Mouse (Mus musculus) layer of hippocampus, postnatal 36 days (tissue): Measurements from ENCODE around the gene Fhl2. TPM values are rescaled to one million over a fixed set of nuclear protein-coding genes. Genes with fewer than 3 reads are reported as not detected.
"Not testable (repeated sequence)": the region's sequence is repeated elsewhere in the genome, so short reads cannot be mapped to it uniquely, and the experiment has no call there.

ENCODE experiments used
- DNase-seq, 2 experiments: peaks; one replicate each; pipeline ENCODE4 v3.0.0; 2022
- total RNA-seq, 2 experiments: library from RNA; stranded (reverse); gene quantifications; 2 replicates each; pipeline ENCODE4 v1.2.3; 2021

Fhl2 gene
- total RNA-seq, 2 experiments from 2014 or later = 32.0 to 32.6 TPM

GRCm38 (mm10) chr1:43147474-43147873, 49.3 kb downstream of the Fhl2 start:
- DNase-seq = no peak

GRCm38 (mm10) chr1:43145388-43145787, 51.4 kb downstream of the Fhl2 start:
- no peak for DNase-seq

- no peak for DNase-seq
These were observed 52.4 kb downstream of the Fhl2 start for GRCm38 (mm10) chr1:43144338-43144906.

GRCm38 (mm10) chr1:43143791-43144190, 53.0 kb downstream of the Fhl2 start:
- DNase-seq = no peak

GRCm38 (mm10) chr1:43143284-43143683, 53.5 kb downstream of the Fhl2 start:
- no peak for DNase-seq

- DNase-seq = no peak
These were observed 53.9 kb downstream of the Fhl2 start for GRCm38 (mm10) chr1:43142849-43143248.

- no peak for DNase-seq
These were observed 55.2 kb downstream of the Fhl2 start for GRCm38 (mm10) chr1:43141555-43141961.

GRCm38 (mm10) chr1:43139587-43140266, 57.1 kb downstream of the Fhl2 start:
- peak; percentile 73 to 79 for DNase-seq

- DNase-seq = no peak
These were observed 58.4 kb downstream of the Fhl2 start for GRCm38 (mm10) chr1:43138268-43138812.

- DNase-seq = peak; percentile 40 to 46
These were observed 59.5 kb downstream of the Fhl2 start for GRCm38 (mm10) chr1:43137334-43137733.

GRCm38 (mm10) chr1:43136488-43137029, 60.2 kb downstream of the Fhl2 start:
- not testable (repeated sequence) for DNase-seq

GRCm38 (mm10) chr1:43131591-43131990, 65.2 kb downstream of the Fhl2 start:
- DNase-seq = no peak

GRCm38 (mm10) chr1:43130219-43130981, 66.4 kb downstream of the Fhl2 start:
- DNase-seq = peak; percentile 43 to 45

GRCm38 (mm10) chr1:43127820-43128610, 68.8 kb downstream of the Fhl2 start:
- DNase-seq = no peak

GRCm38 (mm10) chr1:43127196-43127595, 69.6 kb downstream of the Fhl2 start:
- no peak for DNase-seq

GRCm38 (mm10) chr1:43124726-43125125, 72.1 kb downstream of the Fhl2 start:
- DNase-seq = no peak

- DNase-seq = no peak
These were observed 74.2 kb downstream of the Fhl2 start for GRCm38 (mm10) chr1:43122616-43123015.

GRCm38 (mm10) chr1:43120950-43121349, 75.8 kb downstream of the Fhl2 start:
- no peak for DNase-seq

- DNase-seq = no peak
These were observed 79.3 kb downstream of the Fhl2 start for GRCm38 (mm10) chr1:43117435-43117834.

GRCm38 (mm10) chr1:43112882-43113281, 83.9 kb downstream of the Fhl2 start:
- DNase-seq = peak in 1 of 2 experiments; percentile 45

- DNase-seq = no peak
These were observed 86.2 kb downstream of the Fhl2 start for GRCm38 (mm10) chr1:43110556-43110955.

- no peak for DNase-seq
These were observed 88.1 kb downstream of the Fhl2 start for GRCm38 (mm10) chr1:43108729-43109128.
